Mouse (Mus musculus) CH12.LX (cell line): ENCODE data around the gene Il20rb.

Experiments
- CTCF ChIP-seq, 2 experiments: IDR thresholded peaks in 1 of 2; conservative IDR thresholded peaks in 1 of 2; 2 replicates each; pipeline ENCODE4 v1.5.1; 2011 to 2012; ENCODE audit warnings: low read depth in 2 of 2, low read length in 2 of 2, improper control_type of control experiment in 1 of 2, inconsistent platforms in 1 of 2, mild to moderate bottlenecking in 1 of 2, moderate library complexity in 1 of 2
- POLR2A ChIP-seq: IDR thresholded peaks from 2 replicates; pipeline ENCODE4 v1.6.1; 2011; ENCODE audit warnings: low read depth, mild to moderate bottlenecking, improper control_type of control experiment, low read length

GRCm38 (mm10) chr9:100416756-100417155, 69.8 kb downstream of the Il20rb start:
- TF ChIP-seq POLR2A (no peak), CTCF (conservative IDR thresholded peaks at IDR 0.05 in 1 of 2, IDR thresholded peaks at IDR 0.05 in 1 of 2; ENCODE audit: low read depth in 2 of 2, low read length in 2 of 2) (no peak)
